Mouse (Mus musculus) B cell, adult 2 months (primary cell): ENCODE measurements around the gene Sprr3.
"Not testable (repeated sequence)": the region's sequence is repeated elsewhere in the genome, so short reads cannot be mapped to it uniquely, and the experiment has no call there.

ENCODE experiments used
- DNase-seq, 2 experiments: peaks; one replicate each; pipeline ENCODE4 v3.0.0; 2022

Gene Sprr3

GRCm38 (mm10) chr3:92458620-92459019, at the start of gene Sprr3:
TSS of gene Sprr3 (minus strand) at chr3:92458720.
- DNase-seq: no peak

- no peak for DNase-seq
These were observed 49.7 kb upstream of the Sprr3 start for GRCm38 (mm10) chr3:92508185-92508584.

- DNase-seq: no peak
These were observed 45.0 kb upstream of the Sprr3 start for GRCm38 (mm10) chr3:92503528-92503927.

- no peak for DNase-seq
These were observed 41.9 kb upstream of the Sprr3 start, which contains the start of gene Sprr4 for GRCm38 (mm10) chr3:92500393-92500792. TSS of gene Sprr4 (minus strand) at chr3:92500493.

GRCm38 (mm10) chr3:92490262-92490661, 31.7 kb upstream of the Sprr3 start:
- not testable (repeated sequence) for DNase-seq

GRCm38 (mm10) chr3:92486307-92486706, 27.8 kb upstream of the Sprr3 start:
- no peak for DNase-seq

GRCm38 (mm10) chr3:92485863-92486262, 27.3 kb upstream of the Sprr3 start, which contains the start of gene Sprr1a:
TSS of gene Sprr1a (minus strand) at chr3:92485895.
- no peak for DNase-seq

GRCm38 (mm10) chr3:92481249-92481648, 22.7 kb upstream of the Sprr3 start:
- not testable (repeated sequence) for DNase-seq

GRCm38 (mm10) chr3:92470111-92470510, 11.6 kb upstream of the Sprr3 start:
- DNase-seq: no peak

GRCm38 (mm10) chr3:92467424-92467823, 8.9 kb upstream of the Sprr3 start:
- no peak for DNase-seq

- DNase-seq: no peak
These were observed 8.1 kb upstream of the Sprr3 start for GRCm38 (mm10) chr3:92466576-92466975.

GRCm38 (mm10) chr3:92455151-92455550, 3.4 kb downstream of the Sprr3 start:
- DNase-seq: no peak

- DNase-seq: no peak
These were observed 18.3 kb downstream of the Sprr3 start for GRCm38 (mm10) chr3:92440177-92440576.

- no peak for DNase-seq
These were observed 19.8 kb downstream of the Sprr3 start, which contains the start of gene Sprr1b for GRCm38 (mm10) chr3:92438689-92439088. TSS of gene Sprr1b (minus strand) at chr3:92438789.

GRCm38 (mm10) chr3:92432282-92432681, 26.2 kb downstream of the Sprr3 start, which contains the start of gene Sprr2k:
TSS of gene Sprr2k (plus strand) at chr3:92432582.
- DNase-seq: no peak

- DNase-seq: no peak
These were observed 29.2 kb downstream of the Sprr3 start, which contains the start of gene Gm9774 for GRCm38 (mm10) chr3:92429323-92429722. TSS of gene Gm9774 (minus strand) at chr3:92429423.

- no peak for DNase-seq
These were observed 40.7 kb downstream of the Sprr3 start, which contains the start of gene Sprr2j-ps for GRCm38 (mm10) chr3:92417782-92418181. TSS of gene Sprr2j-ps (plus strand) at chr3:92418082.

GRCm38 (mm10) chr3:92407691-92408090, 50.8 kb downstream of the Sprr3 start, which contains the start of gene Sprr2i:
TSS of gene Sprr2i (plus strand) at chr3:92407991.
- no peak for DNase-seq
